Mouse (Mus musculus) kidney, postnatal 4 days (tissue): ENCODE results near the gene Il10rb.

Source experiments
- DNase-seq, 2 experiments: peaks; one replicate each; pipeline ENCODE4 v3.0.0; 2021; ENCODE audit warnings: mixed read lengths in 2 of 2

Gene Il10rb

DNA sequence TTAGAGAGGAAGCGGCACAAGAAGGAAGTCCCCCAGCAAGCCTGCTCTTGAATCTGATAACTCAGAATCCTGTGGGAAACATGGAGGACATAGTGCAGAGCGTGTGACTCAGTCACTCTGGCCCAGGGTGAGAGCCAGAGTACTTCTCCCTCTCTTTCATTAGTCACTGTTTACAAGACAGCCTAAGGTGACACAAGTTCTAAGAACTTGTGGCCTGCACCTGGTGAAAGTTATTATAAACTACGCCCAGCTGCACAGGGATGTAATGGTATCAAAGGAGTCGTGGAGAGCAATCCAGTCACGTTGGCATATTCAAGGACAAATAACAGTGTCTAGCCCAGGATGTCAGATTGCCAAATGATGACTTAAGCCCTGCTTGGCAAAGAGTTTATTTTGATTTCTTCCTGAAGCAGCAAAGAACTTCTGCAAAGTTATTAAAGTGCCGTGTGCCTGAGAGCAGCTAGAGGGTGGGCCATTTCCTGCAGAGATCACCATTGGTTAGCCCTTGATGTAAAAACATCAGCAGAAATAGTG is 46.5 kb downstream of the Il10rb start:
- DNase-seq: no peak

DNA sequence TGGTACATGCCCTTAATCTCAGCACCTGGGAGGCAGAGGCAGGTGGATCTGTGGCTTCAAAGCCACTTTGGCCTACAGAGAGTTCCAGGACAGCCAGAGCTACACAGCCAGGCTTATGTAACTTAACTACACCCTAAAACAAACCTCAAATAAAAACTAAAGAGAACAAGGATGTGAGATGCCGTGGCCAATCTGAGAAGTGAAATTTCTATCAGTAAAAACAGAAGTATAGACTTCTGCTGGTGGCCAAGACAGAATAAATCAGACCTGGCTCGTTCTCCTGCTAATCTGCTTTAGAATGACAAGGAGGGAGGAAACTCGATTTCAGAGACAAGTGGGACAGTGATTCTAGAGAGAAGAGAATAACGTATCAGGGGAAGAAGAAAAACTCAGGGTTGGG is 49.9 kb downstream of the Il10rb start:
- DNase-seq: no peak

DNA sequence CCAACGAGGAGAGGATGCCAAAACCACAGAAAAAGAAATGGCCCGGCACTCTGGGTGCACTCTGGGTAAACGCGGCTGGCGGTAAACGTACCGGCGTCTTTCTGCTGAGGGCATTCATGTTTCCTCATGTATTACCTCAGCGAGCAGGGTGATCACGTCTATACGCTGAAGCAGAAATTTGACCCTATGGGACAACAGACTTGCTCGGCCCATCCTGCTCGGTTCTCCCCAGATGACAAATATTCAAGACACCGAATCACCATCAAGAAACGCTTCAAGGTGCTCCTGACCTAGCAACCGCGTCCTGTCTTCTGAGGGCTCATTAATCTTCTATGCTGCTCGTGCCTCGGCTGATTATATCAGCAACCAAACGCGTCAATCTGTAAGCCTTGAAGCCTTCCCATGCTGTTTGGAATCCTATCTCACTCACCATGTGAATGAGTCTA is 52.4 kb downstream of the Il10rb start:
- DNase-seq: no peak

DNA sequence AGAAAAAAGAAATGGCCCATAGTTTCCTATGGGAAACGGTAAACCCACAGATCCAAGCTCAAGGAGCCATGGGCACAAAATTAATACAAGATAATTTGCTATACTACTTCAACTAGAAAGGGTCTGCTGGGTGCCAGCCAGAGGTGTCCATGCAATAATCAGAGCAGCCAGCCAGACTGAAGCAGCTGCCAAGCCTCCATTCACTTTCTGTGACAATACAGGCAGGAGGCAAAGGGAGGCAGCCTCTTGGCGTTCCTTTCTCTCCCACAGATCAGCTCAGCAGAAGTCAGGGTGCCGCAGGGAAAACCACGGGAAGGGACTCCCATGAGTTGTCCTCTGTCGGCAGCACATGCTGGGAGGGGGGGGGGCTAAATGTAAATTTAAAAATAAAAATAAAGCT is 53.0 kb downstream of the Il10rb start:
- DNase-seq: peak; percentile 44 to 55

DNA sequence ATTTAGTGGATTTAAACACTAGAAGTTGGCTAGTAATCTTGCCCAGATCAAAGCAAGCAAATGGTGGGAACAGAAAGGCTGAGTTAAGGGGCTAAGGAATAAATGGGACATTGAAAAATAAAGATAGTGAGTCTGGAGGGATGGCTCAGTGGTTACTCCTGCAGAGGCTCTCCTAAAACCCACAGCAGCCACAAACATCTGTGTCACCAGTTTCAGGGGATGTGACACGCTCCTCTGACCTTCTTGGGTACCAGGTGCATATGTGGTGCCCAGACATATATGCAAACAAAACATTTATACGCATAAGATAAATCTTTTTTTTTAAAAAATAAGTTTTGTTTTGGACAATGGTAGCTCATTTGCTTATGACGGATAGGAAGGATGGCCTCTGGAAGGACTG is 53.4 kb downstream of the Il10rb start:
- DNase-seq: no peak

DNA sequence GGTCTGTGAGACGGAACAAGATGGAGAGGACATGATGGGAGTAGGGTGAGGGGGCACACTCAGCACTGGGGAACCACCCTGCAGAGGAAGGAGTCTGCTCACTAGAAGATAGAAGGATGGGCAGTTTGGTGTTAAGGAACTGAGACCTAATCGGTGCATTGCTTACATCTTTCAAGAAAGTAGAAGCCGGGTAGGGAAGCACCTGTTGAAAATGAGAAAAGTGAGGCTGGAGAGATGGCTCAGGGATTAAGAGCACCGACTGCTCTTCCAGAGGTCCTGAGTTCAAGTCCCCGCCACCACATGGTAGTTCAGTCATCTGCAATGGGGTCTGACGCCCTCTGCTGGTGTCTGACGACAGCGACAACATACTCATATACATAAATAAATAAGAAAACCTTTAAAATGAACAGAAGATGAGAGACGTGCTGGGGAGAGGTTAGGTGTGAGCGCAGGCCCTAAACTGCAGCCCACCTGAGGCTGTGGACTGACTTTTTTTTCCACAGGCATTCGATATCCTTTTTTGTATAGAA is 53.9 kb downstream of the Il10rb start:
- peak in 1 of 2 experiments; percentile 30 for DNase-seq

DNA sequence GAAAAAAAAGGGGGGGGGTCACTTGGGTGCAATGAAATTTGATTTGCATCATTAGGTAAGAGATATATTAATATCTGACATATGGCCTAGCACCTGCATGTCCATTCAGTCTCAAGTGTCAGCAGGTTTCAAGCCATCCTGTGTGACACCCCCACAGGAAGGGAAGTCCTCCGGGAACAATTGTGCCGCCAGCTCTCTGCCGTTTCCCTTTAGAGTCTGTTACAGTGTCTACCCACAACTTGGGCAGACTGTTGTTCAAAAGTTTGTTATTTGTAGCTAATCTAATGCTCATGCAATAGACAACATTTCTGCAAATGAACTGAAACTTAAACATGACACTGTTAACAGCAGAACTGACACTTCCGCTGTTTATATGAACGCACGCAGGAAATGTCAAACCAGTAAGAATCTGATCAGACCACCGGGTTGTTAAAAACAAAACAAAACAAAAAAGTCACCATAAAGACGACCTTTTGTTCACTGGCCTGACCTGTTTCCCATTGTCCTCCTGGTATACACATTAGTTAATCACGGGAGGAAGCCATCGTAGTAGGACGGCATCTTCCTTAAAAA is 55.2 kb downstream of the Il10rb start:
- no peak for DNase-seq

DNA sequence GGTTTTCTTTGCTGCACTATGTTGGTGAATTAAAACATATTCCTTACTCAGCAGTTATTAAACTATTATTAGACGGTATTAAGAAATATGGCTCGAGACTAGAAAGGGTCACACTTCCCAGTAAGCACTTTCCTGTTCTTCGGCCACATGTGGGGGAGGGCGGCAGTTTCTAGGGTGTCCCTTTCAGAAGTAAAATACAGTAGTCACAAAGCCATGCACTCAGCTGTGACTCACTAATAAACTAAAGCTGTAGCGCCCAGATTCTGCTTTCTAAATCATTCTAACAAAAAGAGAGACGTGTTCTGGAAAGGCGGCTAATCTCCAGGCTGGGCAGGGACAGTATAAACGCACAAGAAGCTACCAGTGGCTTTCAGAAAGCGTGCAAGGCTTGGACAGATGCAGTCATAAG is 55.8 kb downstream of the Il10rb start:
- DNase-seq: peak; percentile 61 to 71

DNA sequence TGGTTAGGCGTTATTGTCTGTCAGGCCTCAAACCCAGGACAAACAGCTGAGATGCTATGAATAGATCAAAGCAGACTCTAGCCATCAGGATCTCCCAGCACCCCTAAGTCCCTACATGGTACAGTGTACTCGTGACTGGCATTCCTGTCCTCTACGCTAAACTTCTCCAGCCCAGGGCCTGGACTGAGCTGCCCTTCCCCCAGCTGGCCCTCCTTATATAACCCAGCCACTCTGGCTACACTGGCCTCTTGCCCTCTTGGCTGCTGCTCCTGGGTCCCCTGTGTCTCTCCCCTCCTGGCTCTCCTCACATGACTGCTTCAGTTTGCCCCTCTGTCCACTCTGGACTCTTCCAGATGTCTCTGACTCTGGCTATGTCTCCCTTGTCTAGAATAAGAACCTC is 56.7 kb downstream of the Il10rb start:
- DNase-seq: peak in 1 of 2 experiments; percentile 29

DNA sequence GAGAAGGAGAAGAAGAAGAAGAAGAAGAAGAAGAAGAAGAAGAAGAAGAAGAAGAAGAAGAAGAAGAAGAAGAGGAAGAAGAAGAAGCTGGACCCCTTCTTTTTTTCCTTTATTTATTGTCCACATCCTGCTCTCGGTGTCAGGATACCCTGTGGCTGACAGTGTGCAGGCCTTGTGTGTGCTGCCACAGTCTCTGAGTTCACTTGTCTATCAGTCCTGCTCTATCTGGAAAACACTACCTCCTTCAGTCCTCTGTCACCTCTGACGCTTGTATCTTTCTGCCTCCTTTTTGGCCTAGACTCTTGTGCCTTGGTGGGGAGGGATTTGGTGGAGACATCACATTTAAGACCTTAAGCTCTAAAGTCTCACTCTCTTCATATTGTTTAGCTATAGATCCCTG is 57.4 kb downstream of the Il10rb start:
- DNase-seq: no peak

DNA sequence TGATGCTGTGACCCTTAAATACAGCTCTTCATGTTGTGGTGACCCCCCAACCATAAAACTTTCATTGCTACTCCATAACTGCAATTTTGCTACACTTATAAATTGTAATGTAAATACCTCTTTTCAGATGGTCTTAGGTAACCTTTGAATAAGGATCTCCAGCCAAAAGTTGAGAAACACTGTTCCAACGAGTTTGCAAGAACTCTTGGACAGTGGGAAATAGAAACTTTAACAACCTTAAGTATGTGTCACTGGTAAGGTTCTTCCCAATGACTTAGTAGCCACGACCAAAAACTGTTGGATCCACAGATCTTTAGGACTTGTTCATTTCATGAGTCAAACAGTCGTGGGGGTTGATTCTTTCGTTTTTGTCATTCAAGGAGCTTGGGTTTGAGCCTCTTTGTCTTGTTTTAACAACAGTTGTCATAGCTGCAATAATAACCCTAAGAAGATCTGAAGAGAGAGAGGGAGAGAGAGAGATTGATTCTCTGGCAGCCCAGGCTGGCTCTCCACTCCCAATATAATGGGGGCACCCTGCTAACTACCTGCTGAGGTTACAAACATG is 58.0 kb downstream of the Il10rb start:
- DNase-seq: no peak

DNA sequence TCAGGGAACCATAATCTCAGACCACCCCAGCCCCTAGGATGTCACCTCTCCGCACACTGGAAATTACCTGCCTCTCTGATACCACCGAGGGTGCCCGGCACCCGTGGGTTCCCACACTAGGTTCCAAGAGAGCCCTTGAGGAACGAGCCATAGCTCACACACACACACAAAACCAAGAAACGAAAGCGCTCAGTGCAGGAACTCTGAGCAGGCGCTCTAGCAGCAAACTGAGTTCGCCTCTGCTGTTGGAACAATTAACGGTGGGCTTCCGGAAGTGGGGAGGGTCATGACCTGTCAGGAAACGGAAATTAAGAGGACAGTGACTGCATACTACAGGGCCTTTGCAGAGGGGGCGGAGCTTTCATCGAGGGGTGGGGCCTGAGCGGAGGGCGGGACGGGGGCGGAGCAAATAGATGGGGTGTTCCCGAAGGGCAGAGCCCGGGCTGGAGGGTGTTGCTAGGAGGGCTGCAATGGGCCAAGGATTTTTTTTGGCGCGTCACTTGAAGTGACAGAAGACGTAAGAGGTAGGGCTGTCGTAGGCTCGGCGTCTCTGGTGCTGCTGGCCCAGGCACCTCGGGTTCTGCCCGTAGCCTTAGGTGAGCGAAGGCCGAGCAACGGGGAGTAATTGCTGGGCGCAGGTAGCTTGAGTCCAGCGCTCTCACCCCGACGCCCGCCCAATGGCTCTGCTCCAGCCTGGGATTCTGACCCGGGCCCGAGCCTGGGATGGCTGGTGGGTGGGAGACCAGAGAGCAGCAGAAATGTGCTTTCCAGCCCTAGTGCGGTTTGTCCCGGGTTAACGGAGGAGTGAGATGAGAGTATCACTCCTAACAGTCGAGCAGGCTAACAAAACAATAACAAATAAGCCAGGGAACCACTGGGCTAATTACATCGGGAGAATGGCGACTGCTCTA is 58.9 kb downstream of the Il10rb start:
- peak; percentile 91 to 95 for DNase-seq

DNA sequence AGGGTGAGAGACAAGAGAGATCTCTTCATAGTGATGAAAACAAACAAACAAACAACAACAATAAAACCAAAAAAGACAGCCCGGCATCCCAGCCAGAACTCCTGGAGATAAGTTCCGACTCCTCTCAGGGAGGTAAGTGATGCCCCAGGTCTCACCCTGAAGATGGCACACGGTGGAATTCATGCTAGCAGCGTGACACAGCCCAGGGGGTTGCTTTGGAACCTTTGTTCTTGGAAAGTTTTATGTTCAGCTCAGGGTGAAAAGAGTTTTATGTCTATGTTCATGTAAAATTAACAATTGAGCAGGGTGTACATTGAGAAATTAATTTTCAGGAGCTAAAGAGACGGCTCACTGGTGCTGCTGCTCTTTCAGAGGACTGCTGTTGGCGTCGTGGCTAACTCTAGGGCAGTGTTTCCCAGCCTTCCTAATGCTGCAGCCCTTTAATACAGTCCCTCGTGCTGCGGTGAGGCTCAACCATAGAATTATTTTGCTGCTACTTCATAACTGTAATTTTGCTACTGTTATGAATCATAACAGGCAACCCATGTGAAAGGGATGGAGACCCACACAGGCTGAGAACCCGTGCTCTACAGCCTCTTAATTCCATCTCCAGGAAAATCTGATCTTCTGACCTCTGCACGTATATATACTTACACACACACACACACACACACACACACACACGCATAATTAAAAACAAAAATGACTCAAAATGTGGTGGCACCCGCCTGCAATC is 59.7 kb downstream of the Il10rb start:
- no peak for DNase-seq

DNA sequence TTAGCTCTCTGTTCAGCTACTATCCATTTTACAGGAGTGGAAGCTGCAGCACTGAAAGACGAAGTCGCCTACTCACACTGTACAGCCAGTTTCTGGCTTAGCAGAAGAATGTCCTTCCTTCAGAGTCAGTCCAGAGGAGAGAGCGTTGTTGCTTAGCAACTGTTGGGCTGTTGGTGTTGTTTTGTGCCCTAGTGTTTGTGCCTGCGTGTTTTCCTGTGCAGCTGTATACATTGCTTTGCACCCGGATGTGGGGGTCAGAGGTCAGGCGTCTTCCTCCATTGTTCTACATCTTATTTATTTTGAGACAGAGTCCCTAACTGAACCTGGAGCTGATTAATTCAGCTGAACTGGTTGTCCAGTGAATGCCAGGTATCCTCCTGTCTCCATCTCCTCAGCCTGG is 60.6 kb downstream of the Il10rb start:
- peak; percentile 60 to 71 for DNase-seq

DNA sequence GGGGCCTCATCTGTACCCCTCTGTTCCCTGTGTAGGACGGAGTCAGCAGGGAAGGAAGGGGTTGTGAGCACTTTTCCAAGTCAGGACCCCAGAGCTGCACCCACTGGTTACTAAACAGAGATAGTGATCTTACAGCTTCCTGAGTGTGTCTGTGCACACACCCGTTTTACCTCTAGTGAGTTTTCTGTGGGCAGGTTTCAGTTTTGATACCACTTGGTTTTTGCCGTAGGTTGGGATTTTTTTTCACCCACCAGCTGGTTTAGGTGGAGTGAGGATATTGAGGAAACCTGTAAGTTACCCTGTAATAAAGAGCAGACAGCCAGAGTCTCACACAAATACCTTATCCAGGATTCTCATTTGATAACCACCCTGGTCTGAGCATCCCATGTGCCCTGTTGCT is 64.5 kb downstream of the Il10rb start:
- DNase-seq: no peak

DNA sequence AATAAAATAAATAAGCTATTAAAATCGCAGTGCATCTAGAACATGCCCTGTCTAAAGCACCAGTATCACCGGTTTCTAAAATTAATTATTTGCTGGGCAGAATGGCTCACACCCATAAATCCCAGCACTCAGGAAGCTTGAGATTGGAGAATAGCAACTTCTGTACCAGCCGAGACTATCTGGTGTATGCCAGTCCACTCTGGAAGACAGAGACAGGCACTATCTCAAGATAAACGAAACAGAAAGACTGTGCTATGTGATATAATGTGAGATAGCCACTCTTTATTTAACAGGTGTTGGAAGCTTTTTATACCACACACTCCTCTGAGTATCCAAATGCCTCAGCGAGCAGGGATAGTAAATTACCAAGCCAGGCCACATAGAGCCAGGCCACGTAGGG is 65.5 kb downstream of the Il10rb start:
- no peak for DNase-seq
